Mouse (Mus musculus): ENCODE results near the gene Olfr572. TPM values are rescaled to one million over a fixed set of nuclear protein-coding genes. Genes with fewer than 3 reads are reported as not detected.

Gene Olfr572
- polyA plus RNA-seq, 1 experiment: not detected

- Histone ChIP-seq H3K27me3 (ENCODE audit: control insufficient read depth, insufficient read depth, insufficient read length) (no peaks in the 10 kb centered on the region), H3ac (ENCODE audit: control insufficient read depth, insufficient read length) (no peak overlapping the region), H3K79me2 (ENCODE audit: control insufficient read depth, insufficient read depth) (no peaks in the 10 kb centered on the region), H3K36me3 (ENCODE audit: control insufficient read depth, insufficient read depth) (no peaks in the 10 kb centered on the region), H3K4me3 (no peak overlapping the region), H3K4me2 (ENCODE audit: low read depth) (no peak overlapping the region)
- TF ChIP-seq USF1 (IDR thresholded peaks at IDR 0.05; ENCODE audit: low read depth) (no peak), E2F4 (IDR thresholded peaks at IDR 0.05; ENCODE audit: insufficient read depth) (no peak), MYOD1 (IDR thresholded peaks at IDR 0.05; ENCODE audit: control insufficient read depth in 1 of 3, insufficient read length in 2 of 3, low read depth in 2 of 3) (no peak), POLR2A (IDR thresholded peaks at IDR 0.05; ENCODE audit: insufficient read length, low read depth) (no peak), TCF12 (IDR thresholded peaks at IDR 0.05; ENCODE audit: insufficient read depth, poor library complexity, severe bottlenecking) (no peak), MAX (IDR thresholded peaks at IDR 0.05; ENCODE audit: low read depth) (no peak), SRF (IDR thresholded peaks at IDR 0.05; ENCODE audit: control insufficient read depth, insufficient read length, low read depth) (no peak), TCF3 (IDR thresholded peaks at IDR 0.05; ENCODE audit: insufficient read length, low read depth) (no peak), MYOG (IDR thresholded peaks at IDR 0.05; ENCODE audit: control insufficient read depth in 1 of 3, insufficient read depth in 1 of 3, insufficient read length in 2 of 3, low read depth in 2 of 3) (no peak), POLR2AphosphoS2 (IDR thresholded peaks at IDR 0.05; ENCODE audit: insufficient read length, low read depth) (no peak), REST (IDR thresholded peaks at IDR 0.05; ENCODE audit: insufficient read depth, insufficient read length) (no peak), CEBPB (IDR thresholded peaks at IDR 0.05; ENCODE audit: insufficient read depth, poor library complexity, severe bottlenecking) (no peak)
These were observed 19.2 kb downstream of the Olfr572 start for GRCm38 (mm10) chr7:102943417-102943816.

- TF ChIP-seq MYOG (IDR thresholded peaks at IDR 0.05; ENCODE audit: control insufficient read depth in 1 of 3, insufficient read depth in 1 of 3, insufficient read length in 2 of 3, low read depth in 2 of 3) (no peak), TCF3 (IDR thresholded peaks at IDR 0.05; ENCODE audit: insufficient read length, low read depth) (no peak), SRF (IDR thresholded peaks at IDR 0.05; ENCODE audit: control insufficient read depth, insufficient read length, low read depth) (no peak), MAX (IDR thresholded peaks at IDR 0.05; ENCODE audit: low read depth) (no peak), POLR2AphosphoS2 (IDR thresholded peaks at IDR 0.05; ENCODE audit: insufficient read length, low read depth) (no peak), E2F4 (IDR thresholded peaks at IDR 0.05; ENCODE audit: insufficient read depth) (no peak), TCF12 (IDR thresholded peaks at IDR 0.05; ENCODE audit: insufficient read depth, poor library complexity, severe bottlenecking) (no peak), MYOD1 (IDR thresholded peaks at IDR 0.05; ENCODE audit: control insufficient read depth in 1 of 3, insufficient read length in 2 of 3, low read depth in 2 of 3) (no peak), REST (IDR thresholded peaks at IDR 0.05; ENCODE audit: insufficient read depth, insufficient read length) (no peak), CEBPB (IDR thresholded peaks at IDR 0.05; ENCODE audit: insufficient read depth, poor library complexity, severe bottlenecking) (no peak), POLR2A (IDR thresholded peaks at IDR 0.05; ENCODE audit: insufficient read length, low read depth) (no peak), USF1 (IDR thresholded peaks at IDR 0.05; ENCODE audit: low read depth) (no peak)
These were observed 24.0 kb downstream of the Olfr572 start, which contains the start of gene Olfr574 for GRCm38 (mm10) chr7:102948167-102948566. Olfr574 (plus strand) TSS chr7:102948467.

GRCm38 (mm10) chr7:102950732-102951131 is 26.5 kb downstream of the Olfr572 start:
- H3K36me3 ChIP-seq (ENCODE audit: control insufficient read depth, insufficient read depth): no peaks in the 10 kb centered on the region
- no peaks in the 10 kb centered on the region for H3K79me2 ChIP-seq (ENCODE audit: control insufficient read depth, insufficient read depth)
- TF ChIP-seq POLR2AphosphoS2 (IDR thresholded peaks at IDR 0.05; ENCODE audit: insufficient read length, low read depth) (no peak), MYOG (IDR thresholded peaks at IDR 0.05; ENCODE audit: control insufficient read depth in 1 of 3, insufficient read depth in 1 of 3, insufficient read length in 2 of 3, low read depth in 2 of 3) (no peak), USF1 (IDR thresholded peaks at IDR 0.05; ENCODE audit: low read depth) (no peak), CEBPB (IDR thresholded peaks at IDR 0.05; ENCODE audit: insufficient read depth, poor library complexity, severe bottlenecking) (no peak), MAX (IDR thresholded peaks at IDR 0.05; ENCODE audit: low read depth) (no peak), SRF (IDR thresholded peaks at IDR 0.05; ENCODE audit: control insufficient read depth, insufficient read length, low read depth) (no peak), TCF12 (IDR thresholded peaks at IDR 0.05; ENCODE audit: insufficient read depth, poor library complexity, severe bottlenecking) (no peak), E2F4 (IDR thresholded peaks at IDR 0.05; ENCODE audit: insufficient read depth) (no peak), REST (IDR thresholded peaks at IDR 0.05; ENCODE audit: insufficient read depth, insufficient read length) (no peak), POLR2A (IDR thresholded peaks at IDR 0.05; ENCODE audit: insufficient read length, low read depth) (no peak)
- no peaks in the 10 kb centered on the region for H3K27me3 ChIP-seq (ENCODE audit: control insufficient read depth, insufficient read depth, insufficient read length)
- H3K4me3 ChIP-seq: no peak overlapping the region
- no peak overlapping the region for H3K4me2 ChIP-seq (ENCODE audit: low read depth)
- no peak overlapping the region for H3ac ChIP-seq (ENCODE audit: control insufficient read depth, insufficient read length)

More at GRCm38 (mm10) chr7:102948167-102948566, 24.0 kb downstream of the Olfr572 start, which contains the start of gene Olfr574:
- Histone ChIP-seq H3K79me2 (ENCODE audit: control insufficient read depth, insufficient read depth) (no peaks in the 10 kb centered on the region), H3K4me2 (ENCODE audit: low read depth) (no peak within 1 kb of the TSS), H3K36me3 (ENCODE audit: control insufficient read depth, insufficient read depth) (no peaks in the 10 kb centered on the region), H3K27me3 (ENCODE audit: control insufficient read depth, insufficient read depth, insufficient read length) (no peaks in the 10 kb centered on the region), H3ac (ENCODE audit: control insufficient read depth, insufficient read length) (no peak within 1 kb of the TSS), H3K4me3 (no peak within 1 kb of the TSS)

GRCm38 (mm10) chr7:102958137-102958536 is 33.9 kb downstream of the Olfr572 start:
- Histone ChIP-seq H3K36me3 (ENCODE audit: control insufficient read depth, insufficient read depth) (no peaks in the 10 kb centered on the region), H3K4me2 (ENCODE audit: low read depth) (no peak overlapping the region), H3K4me3 (no peak overlapping the region), H3K27me3 (ENCODE audit: control insufficient read depth, insufficient read depth, insufficient read length) (no peaks in the 10 kb centered on the region), H3ac (ENCODE audit: control insufficient read depth, insufficient read length) (no peak overlapping the region), H3K79me2 (ENCODE audit: control insufficient read depth, insufficient read depth) (no peaks in the 10 kb centered on the region)
- no peak for TF ChIP-seq REST (IDR thresholded peaks at IDR 0.05; ENCODE audit: insufficient read depth, insufficient read length)
- TF ChIP-seq TCF12 (IDR thresholded peaks at IDR 0.05; ENCODE audit: insufficient read depth, poor library complexity, severe bottlenecking): no peak
- no peak for TF ChIP-seq TCF3 (IDR thresholded peaks at IDR 0.05; ENCODE audit: insufficient read length, low read depth)
- no peak for TF ChIP-seq USF1 (IDR thresholded peaks at IDR 0.05; ENCODE audit: low read depth)

- Histone ChIP-seq H3K4me2 (ENCODE audit: low read depth) (no peak within 1 kb of the TSS), H3K36me3 (ENCODE audit: control insufficient read depth, insufficient read depth) (no peaks in the 10 kb centered on the region)
- TF ChIP-seq TCF3 (IDR thresholded peaks at IDR 0.05; ENCODE audit: insufficient read length, low read depth): no peak
- no peak for TF ChIP-seq USF1 (IDR thresholded peaks at IDR 0.05; ENCODE audit: low read depth)
- no peak for TF ChIP-seq REST (IDR thresholded peaks at IDR 0.05; ENCODE audit: insufficient read depth, insufficient read length)
- no peak for TF ChIP-seq MYOD1 (IDR thresholded peaks at IDR 0.05; ENCODE audit: control insufficient read depth in 1 of 3, insufficient read length in 2 of 3, low read depth in 2 of 3)
These were observed 34.4 kb downstream of the Olfr572 start, which contains the start of gene Olfr575 for GRCm38 (mm10) chr7:102958593-102958992. Olfr575 (minus strand) TSS chr7:102958775.

More at GRCm38 (mm10) chr7:102958593-102958992, 34.4 kb downstream of the Olfr572 start, which contains the start of gene Olfr575:
- H3ac ChIP-seq (ENCODE audit: control insufficient read depth, insufficient read length): no peak within 1 kb of the TSS
- H3K79me2 ChIP-seq (ENCODE audit: control insufficient read depth, insufficient read depth): no peaks in the 10 kb centered on the region
- no peaks in the 10 kb centered on the region for H3K27me3 ChIP-seq (ENCODE audit: control insufficient read depth, insufficient read depth, insufficient read length)
- H3K4me3 ChIP-seq: no peak within 1 kb of the TSS
